Mouse (Mus musculus): Measurements from ENCODE around the gene Fli1.

Fli1 gene

GRCm38 (mm10) chr9:32549462-32550384 is 7.1 kb upstream of the Fli1 start:
- DNase-seq, result no peak

GRCm38 (mm10) chr9:32546731-32547130 is 4.1 kb upstream of the Fli1 start:
- no peak for DNase-seq

GRCm38 (mm10) chr9:32544731-32545661 is 2.3 kb upstream of the Fli1 start:
- peak; percentile 64 for DNase-seq

- no peak for DNase-seq
Measured at GRCm38 (mm10) chr9:32543923-32544575, 1.4 kb upstream of the Fli1 start.

GRCm38 (mm10) chr9:32543040-32543581 is 450 bp upstream of the Fli1 start:
- DNase-seq, result peak; percentile 22

- peak; percentile 58 for DNase-seq
Measured at GRCm38 (mm10) chr9:32541223-32541901, 1.3 kb downstream of the Fli1 start.

- peak; percentile 24 for DNase-seq
Measured at GRCm38 (mm10) chr9:32540406-32541222, 2.0 kb downstream of the Fli1 start.

GRCm38 (mm10) chr9:32540061-32540405 is 2.6 kb downstream of the Fli1 start:
- DNase-seq, result peak; percentile 33

- no peak for DNase-seq
Measured at GRCm38 (mm10) chr9:32539321-32539761, 3.3 kb downstream of the Fli1 start.

GRCm38 (mm10) chr9:32538124-32538523 is 4.5 kb downstream of the Fli1 start:
- DNase-seq, result no peak

GRCm38 (mm10) chr9:32537706-32538105 is 5.0 kb downstream of the Fli1 start:
- no peak for DNase-seq

- DNase-seq, result no peak
Measured at GRCm38 (mm10) chr9:32535201-32535955, 7.3 kb downstream of the Fli1 start.

- DNase-seq, result no peak
Measured at GRCm38 (mm10) chr9:32534025-32534615, 8.5 kb downstream of the Fli1 start.

GRCm38 (mm10) chr9:32531588-32531987 is 11.1 kb downstream of the Fli1 start:
- no peak for DNase-seq

GRCm38 (mm10) chr9:32530975-32531374 is 11.7 kb downstream of the Fli1 start:
- no peak for DNase-seq

- no peak for DNase-seq
Measured at GRCm38 (mm10) chr9:32530188-32530587, 12.5 kb downstream of the Fli1 start.

- DNase-seq, result peak; percentile 51
Measured at GRCm38 (mm10) chr9:32529594-32529993, 13.1 kb downstream of the Fli1 start.

GRCm38 (mm10) chr9:32527329-32527728 is 15.3 kb downstream of the Fli1 start:
- DNase-seq, result no peak

- DNase-seq, result peak; percentile 58
Measured at GRCm38 (mm10) chr9:32525787-32526186, 16.9 kb downstream of the Fli1 start.

Measured in kidney, adult 9 months (tissue).